Mouse (Mus musculus) neural tube, embryonic 13.5 days (tissue): ENCODE measurements at regions not wholly inside any gene's neighbourhood (a gene's known extent, or its start where the extent isn't known, plus 50 kb on each side); places are given as distances from the start of the nearest gene placed in this dataset.

Experiments used
- ATAC-seq: fragments of 200-750 bp; cut with Nextera tagmentation; 2 replicates; pipeline ENCODE4 v1.8.0; 2017; ENCODE audit warnings: low read depth, mild to moderate bottlenecking, moderate TSS enrichment, moderate library complexity
- H3K27ac ChIP-seq: fragments of 300-500 bp; sonication (generic); replicated peaks from 2 replicates; pipeline ENCODE4 v1.5.1; 2015; ENCODE audit warnings: moderate library complexity, mild to moderate bottlenecking, inconsistent platforms
- H3K27me3 ChIP-seq: fragments of 300-500 bp; sonication (generic); 2 replicates; pipeline ENCODE4 v1.6.1; 2015; ENCODE audit warnings: mild to moderate bottlenecking, inconsistent platforms
- H3K36me3 ChIP-seq: fragments of 300-500 bp; sonication (generic); 2 replicates; pipeline ENCODE4 v1.6.1; 2015; ENCODE audit warnings: mild to moderate bottlenecking, inconsistent platforms
- H3K4me1 ChIP-seq: fragments of 300-500 bp; sonication (generic); replicated peaks from 2 replicates; pipeline ENCODE4 v1.6.1; 2015; ENCODE audit warnings: inconsistent platforms
- H3K4me2 ChIP-seq: fragments of 300-500 bp; sonication (generic); 2 replicates; pipeline ENCODE4 v1.6.1; 2015; ENCODE audit warnings: inconsistent platforms, mild to moderate bottlenecking, moderate library complexity
- H3K4me3 ChIP-seq: fragments of 300-500 bp; sonication (generic); 2 replicates; pipeline ENCODE4 v1.5.1; 2015; ENCODE audit warnings: mild to moderate bottlenecking, inconsistent platforms
- H3K9ac ChIP-seq: fragments of 300-500 bp; sonication (generic); 2 replicates; pipeline ENCODE4 v1.6.1; 2015; ENCODE audit warnings: moderate library complexity, mild to moderate bottlenecking, inconsistent platforms
- H3K9me3 ChIP-seq: fragments of 300-500 bp; sonication (generic); 2 replicates; pipeline ENCODE4 v1.6.1; 2016; ENCODE audit warnings: inconsistent platforms
- WGBS: fragments of 180-500 bp; shearing (Covaris S2); methylation state at CpG from one replicate; pipeline ENCODE4 v1.1.7; 2015; 5-methylcytosine and 5-hydroxymethylcytosine counted together

DNA sequence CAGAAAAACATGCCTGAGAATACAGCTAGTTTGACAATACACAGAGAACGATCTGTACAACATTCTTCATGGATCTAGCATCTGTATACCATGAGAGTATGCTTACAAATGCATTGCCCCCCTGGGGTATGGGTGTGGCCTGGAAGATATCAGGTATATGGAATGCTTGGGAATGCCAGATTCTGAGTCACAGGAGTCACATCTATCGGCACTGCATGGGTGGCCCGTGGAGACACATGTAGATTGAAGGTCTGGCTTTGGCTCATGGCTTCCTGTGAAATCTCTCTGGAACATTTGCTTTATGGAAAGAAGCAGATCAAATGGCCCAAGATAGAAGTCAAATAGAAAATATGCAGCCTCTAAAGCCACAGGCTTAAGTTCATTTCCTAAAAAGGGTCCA is 59.6 kb downstream of the Kcne4 start:
- WGBS, result 91% methylated on average over 3 of the region's 3 CpGs
- Histone ChIP-seq H3K4me3 (no peak overlapping the region), H3K9ac (no peak overlapping the region), H3K4me2 (no peak overlapping the region), H3K36me3 (no peaks in the 10 kb centered on the region), H3K27ac (no peak overlapping the region), H3K4me1 (no peaks in the 10 kb centered on the region), H3K27me3 (no peaks in the 10 kb centered on the region), H3K9me3 (no peaks in the 10 kb centered on the region)
- ATAC-seq, result no peak

DNA sequence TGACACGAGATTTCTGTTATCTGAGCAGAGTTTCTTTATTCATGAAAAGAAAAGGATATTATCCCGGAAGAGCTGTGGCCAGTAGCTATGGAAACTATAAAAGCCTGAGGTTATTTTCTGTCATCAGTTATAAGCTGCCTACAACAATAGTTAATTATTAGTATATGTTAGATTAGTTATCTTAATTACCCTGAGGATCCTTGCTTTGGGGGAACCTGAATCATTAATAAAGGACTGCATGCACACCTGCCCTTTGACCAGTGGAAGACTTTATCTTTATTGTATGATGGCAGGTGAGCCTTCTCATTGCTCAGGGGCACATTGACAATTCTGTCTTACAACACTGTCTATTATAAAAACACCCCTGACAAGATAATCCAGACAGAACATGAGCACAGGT is 62.7 kb downstream of the Kcne4 start:
- Histone ChIP-seq H3K9me3 (no peaks in the 10 kb centered on the region), H3K36me3 (no peaks in the 10 kb centered on the region), H3K4me1 (no peaks in the 10 kb centered on the region), H3K9ac (no peak overlapping the region), H3K4me3 (no peak overlapping the region), H3K4me2 (no peak overlapping the region), H3K27ac (no peak overlapping the region), H3K27me3 (no peaks in the 10 kb centered on the region)
- 72% methylated on average over 2 of the region's 2 CpGs for WGBS
- ATAC-seq, result no peak

DNA sequence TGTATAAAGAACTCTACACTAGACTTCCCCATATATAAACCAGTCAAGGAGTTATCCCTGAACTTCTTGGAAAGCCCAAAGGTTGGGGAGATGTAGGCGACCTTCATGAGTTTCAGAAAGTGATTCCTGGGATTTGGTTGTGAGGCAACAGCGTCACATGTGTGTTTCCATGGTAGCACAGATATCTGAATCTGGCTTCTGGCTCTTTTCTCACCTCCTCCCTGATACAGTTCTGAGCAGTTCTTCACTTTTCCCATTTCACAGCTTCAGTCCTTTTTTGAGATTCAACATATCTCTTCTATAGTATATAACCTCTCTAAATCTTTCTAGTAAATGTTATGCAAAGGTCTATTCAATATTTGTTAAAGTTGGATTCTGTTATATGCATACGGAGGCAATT is 65.9 kb downstream of the Kcne4 start:
- no peaks in the 10 kb centered on the region for H3K9me3 ChIP-seq
- H3K27me3 ChIP-seq, result no peaks in the 10 kb centered on the region
- no peaks in the 10 kb centered on the region for H3K4me1 ChIP-seq
- no peak overlapping the region for H3K9ac ChIP-seq
- H3K27ac ChIP-seq, result no peak overlapping the region
- H3K36me3 ChIP-seq, result no peaks in the 10 kb centered on the region
- 88% methylated on average over 3 of the region's 3 CpGs for WGBS
- H3K4me2 ChIP-seq, result no peak overlapping the region
- no peak for ATAC-seq
- no peak overlapping the region for H3K4me3 ChIP-seq

DNA sequence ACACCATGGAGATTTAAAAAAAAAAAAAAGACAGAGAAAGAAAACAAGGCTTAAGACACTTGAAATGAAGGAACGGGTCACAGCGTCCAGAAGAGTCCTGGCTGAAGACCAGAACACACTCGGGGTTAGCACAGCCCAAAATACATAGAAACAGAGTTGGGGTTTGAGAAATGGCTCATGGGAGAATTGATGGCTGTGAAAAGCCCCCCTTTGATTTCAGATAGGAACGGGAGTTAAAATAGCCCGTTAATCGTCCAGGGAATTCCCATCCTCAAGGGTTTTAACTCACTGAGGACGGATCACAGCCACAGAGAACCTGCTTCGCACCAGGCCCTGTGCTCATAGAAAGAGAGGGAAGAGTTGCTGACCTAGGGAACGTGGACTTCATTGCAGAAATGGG is 72.7 kb downstream of the Kcne4 start:
- Histone ChIP-seq H3K27ac (no peak overlapping the region), H3K9me3 (no peaks in the 10 kb centered on the region), H3K36me3 (no peaks in the 10 kb centered on the region), H3K9ac (no peak overlapping the region), H3K4me1 (no peaks in the 10 kb centered on the region), H3K27me3 (no peaks in the 10 kb centered on the region), H3K4me3 (no peak overlapping the region), H3K4me2 (no peak overlapping the region)
- 84% methylated on average over 9 of the region's 9 CpGs for WGBS
- ATAC-seq, result no peak

DNA sequence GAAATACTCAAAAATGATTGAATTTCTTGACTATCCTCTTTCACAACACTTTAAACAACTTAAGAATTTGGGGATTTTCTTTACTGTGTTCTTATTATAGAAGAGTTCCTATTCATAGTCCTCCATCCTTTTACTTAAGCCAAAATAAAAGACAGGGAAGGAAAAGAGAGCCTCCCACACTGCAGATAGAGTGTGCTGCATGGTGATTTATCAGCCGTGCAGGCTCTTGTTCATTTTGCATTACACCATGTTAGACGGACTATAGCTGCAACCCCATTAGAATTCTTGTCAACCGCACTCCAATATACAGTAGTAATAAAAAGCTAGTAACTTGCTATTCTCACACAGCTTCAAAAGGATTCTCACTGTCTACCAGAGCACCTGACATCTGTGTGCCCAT is 74.8 kb downstream of the Kcne4 start:
- Histone ChIP-seq H3K4me1 (no peaks in the 10 kb centered on the region), H3K27me3 (no peaks in the 10 kb centered on the region), H3K36me3 (no peaks in the 10 kb centered on the region), H3K27ac (no peak overlapping the region), H3K4me3 (no peak overlapping the region), H3K9me3 (no peaks in the 10 kb centered on the region), H3K4me2 (no peak overlapping the region), H3K9ac (no peak overlapping the region)
- WGBS, result 77% methylated on average over 3 of the region's 3 CpGs
- no peak for ATAC-seq

DNA sequence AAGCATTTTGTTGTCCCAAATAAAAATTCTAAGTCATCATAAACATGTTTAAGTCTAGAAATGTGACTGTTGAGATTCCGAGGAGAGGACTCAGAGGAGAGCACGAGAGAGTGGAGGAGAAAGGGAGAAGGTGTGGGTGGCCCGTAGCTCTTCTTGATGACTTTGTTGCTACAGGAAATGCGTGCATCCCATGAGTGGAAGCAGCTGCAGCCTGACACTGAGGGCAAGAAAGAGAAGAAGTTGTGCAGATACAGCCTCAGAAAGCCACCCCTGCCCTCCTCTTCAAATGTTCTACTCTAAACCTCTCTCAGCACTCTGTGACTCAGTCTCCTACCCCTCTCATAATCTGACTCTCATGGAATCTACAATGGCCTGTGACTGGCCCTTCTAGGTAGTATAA is 77.7 kb downstream of the Kcne4 start:
- Histone ChIP-seq H3K9me3 (no peaks in the 10 kb centered on the region), H3K9ac (no peak overlapping the region), H3K36me3 (no peaks in the 10 kb centered on the region), H3K27me3 (no peaks in the 10 kb centered on the region), H3K4me2 (no peak overlapping the region), H3K4me1 (no peaks in the 10 kb centered on the region), H3K27ac (no peak overlapping the region), H3K4me3 (no peak overlapping the region)
- ATAC-seq, result no peak
- WGBS, result 73% methylated on average over 4 of the region's 4 CpGs

DNA sequence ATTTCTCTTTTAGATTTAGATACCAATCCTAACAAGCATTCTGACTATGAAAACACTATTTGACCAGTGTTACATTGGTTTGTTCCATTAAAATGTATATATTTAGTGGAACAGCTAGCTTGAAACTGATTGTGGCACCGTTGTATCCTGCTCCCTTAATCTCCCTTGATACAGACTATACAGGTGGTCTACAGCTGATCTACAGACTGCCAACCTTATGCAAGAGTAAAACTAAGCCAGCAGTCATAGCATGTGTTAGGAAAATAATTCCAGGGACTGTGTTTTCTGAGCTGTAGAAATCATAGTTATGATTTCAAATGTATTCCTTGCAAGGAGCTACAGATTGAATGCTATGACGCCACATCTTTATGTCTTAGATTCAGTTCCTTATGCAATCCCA is 78.6 kb downstream of the Kcne4 start:
- no peaks in the 10 kb centered on the region for H3K4me1 ChIP-seq
- no peak overlapping the region for H3K4me2 ChIP-seq
- WGBS, result 90% methylated on average over 2 of the region's 2 CpGs
- H3K9me3 ChIP-seq, result no peaks in the 10 kb centered on the region
- no peaks in the 10 kb centered on the region for H3K36me3 ChIP-seq
- no peak overlapping the region for H3K4me3 ChIP-seq
- no peak overlapping the region for H3K9ac ChIP-seq
- H3K27me3 ChIP-seq, result no peaks in the 10 kb centered on the region
- H3K27ac ChIP-seq, result no peak overlapping the region
- ATAC-seq, result no peak

DNA sequence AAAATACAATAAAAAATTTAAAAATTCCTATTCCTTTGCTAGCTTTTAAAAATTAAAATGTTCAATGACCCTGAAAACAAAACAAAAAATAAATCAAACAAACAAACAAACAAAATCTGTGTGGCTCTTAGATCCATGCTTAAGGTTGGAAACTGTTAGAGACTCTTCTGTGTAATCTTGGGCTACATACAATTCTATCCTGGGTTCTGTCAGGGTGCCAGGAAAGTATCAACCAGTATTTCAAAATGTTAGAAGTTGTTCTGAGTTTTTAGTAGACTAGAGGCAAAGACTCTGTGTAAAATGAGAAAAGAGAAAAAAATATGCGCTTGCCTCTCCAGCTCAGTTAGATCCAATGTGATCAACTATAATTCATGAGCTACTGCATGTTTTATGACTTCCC is 91.0 kb downstream of the Kcne4 start:
- Histone ChIP-seq H3K4me1 (no peaks in the 10 kb centered on the region), H3K9ac (no peak overlapping the region), H3K27ac (no peak overlapping the region), H3K27me3 (no peaks in the 10 kb centered on the region), H3K36me3 (no peaks in the 10 kb centered on the region), H3K4me2 (no peak overlapping the region), H3K9me3 (no peaks in the 10 kb centered on the region), H3K4me3 (no peak overlapping the region)
- ATAC-seq, result no peak
- WGBS, result 90% methylated on average over 1 of the region's 1 CpGs

DNA sequence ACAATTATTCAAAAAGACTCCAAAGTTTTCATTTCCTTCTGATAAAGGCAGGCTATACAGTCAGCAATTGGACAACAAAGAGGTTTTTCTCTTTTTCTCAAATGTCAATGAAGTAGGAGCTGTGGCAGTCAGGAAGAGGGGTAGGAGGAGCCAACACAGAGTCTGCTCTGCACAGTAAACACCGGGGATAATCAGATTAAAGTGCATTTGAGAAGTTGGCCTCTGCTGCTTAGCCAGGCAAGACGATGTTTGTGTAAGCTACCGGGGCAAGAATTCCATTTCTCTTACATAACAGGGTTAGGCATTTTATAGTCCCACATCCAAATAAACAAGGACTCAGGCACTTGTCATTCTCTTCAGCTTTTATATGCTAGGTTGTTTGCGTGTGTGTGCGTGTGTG is 91.4 kb downstream of the Kcne4 start:
- Histone ChIP-seq H3K27ac (no peak overlapping the region), H3K27me3 (no peaks in the 10 kb centered on the region), H3K36me3 (no peaks in the 10 kb centered on the region), H3K4me3 (no peak overlapping the region), H3K4me2 (no peak overlapping the region), H3K9ac (no peak overlapping the region), H3K4me1 (no peaks in the 10 kb centered on the region), H3K9me3 (no peaks in the 10 kb centered on the region)
- 61% methylated on average over 5 of the region's 5 CpGs for WGBS
- no peak for ATAC-seq

DNA sequence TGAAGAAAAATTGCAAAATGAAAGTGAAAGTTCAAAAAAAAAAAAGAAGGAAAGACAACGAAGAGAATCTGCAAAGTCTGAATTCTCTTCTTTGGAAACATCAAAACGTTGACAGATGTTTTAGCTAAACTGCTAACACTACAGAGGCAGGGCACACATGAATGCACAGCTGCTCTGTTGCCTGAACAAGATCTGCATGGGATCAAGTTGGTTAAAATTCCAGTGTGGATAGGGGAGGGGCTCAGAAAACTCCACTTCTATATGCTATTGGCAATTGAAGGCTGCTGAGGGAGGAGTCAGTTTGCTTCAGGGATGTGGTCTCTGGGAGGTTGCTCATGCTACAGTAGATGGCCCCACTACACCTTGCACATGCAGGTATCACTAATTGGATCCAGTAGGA is 97.2 kb downstream of the Kcne4 start:
- Histone ChIP-seq H3K27me3 (no peaks in the 10 kb centered on the region), H3K4me1 (no peaks in the 10 kb centered on the region), H3K36me3 (no peaks in the 10 kb centered on the region), H3K9ac (no peak overlapping the region), H3K4me3 (no peak overlapping the region), H3K27ac (no peak overlapping the region), H3K9me3 (no peaks in the 10 kb centered on the region), H3K4me2 (no peak overlapping the region)
- no peak for ATAC-seq
- WGBS, result 71% methylated on average over 2 of the region's 2 CpGs

DNA sequence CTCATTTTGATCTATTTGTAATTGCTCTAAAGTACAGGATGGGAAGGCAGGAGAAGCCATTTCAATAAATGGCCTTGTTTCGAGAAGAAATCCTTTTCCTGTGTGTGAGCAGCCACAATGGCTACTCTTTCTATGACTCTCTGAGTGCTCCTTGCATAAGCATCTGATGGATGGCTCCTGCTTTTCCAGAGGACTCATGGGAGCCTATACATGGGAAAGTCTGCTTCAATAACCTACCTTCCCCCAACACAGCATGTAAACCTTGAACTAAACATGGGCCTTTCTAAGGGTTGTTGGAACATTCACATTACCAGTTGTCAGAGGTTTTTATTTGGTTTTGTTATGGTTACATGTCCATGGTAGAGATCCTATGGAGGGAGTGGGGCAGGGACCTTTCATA is 103.3 kb downstream of the Kcne4 start:
- H3K9ac ChIP-seq, result no peak overlapping the region
- H3K27ac ChIP-seq, result no peak overlapping the region
- no peak overlapping the region for H3K4me2 ChIP-seq
- H3K27me3 ChIP-seq, result no peaks in the 10 kb centered on the region
- no peaks in the 10 kb centered on the region for H3K36me3 ChIP-seq
- H3K9me3 ChIP-seq, result no peaks in the 10 kb centered on the region
- peaks cover 6% of the 10 kb centered on the region; the same call in 1 of the 2 replicates for H3K4me1 ChIP-seq
- H3K4me3 ChIP-seq, result no peak overlapping the region
- no peak for ATAC-seq
- WGBS, result 14% methylated on average over 1 of the region's 1 CpGs

DNA sequence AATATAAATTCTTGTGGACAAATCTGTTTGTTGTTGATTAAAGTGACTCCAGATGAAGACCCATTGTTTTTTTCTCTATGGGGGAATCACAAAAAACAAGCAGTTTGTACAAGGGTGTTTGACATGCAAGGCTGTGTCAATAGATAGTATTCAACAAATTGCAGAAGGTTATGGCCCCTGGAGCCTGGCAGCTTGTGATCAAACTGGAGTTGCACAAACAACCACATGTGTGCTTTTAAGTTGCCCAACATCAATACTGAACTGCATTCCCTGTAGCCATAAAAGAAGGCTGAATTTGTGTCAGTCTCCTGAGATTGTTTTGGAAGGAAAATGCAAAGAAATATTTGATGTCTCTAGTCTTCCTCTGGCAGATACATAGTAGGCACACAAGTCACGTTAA is 113.4 kb downstream of the Kcne4 start:
- no peak overlapping the region for H3K27ac ChIP-seq
- H3K4me2 ChIP-seq, result no peak overlapping the region
- no peaks in the 10 kb centered on the region for H3K27me3 ChIP-seq
- no peaks in the 10 kb centered on the region for H3K9me3 ChIP-seq
- ATAC-seq, result no peak
- no peak overlapping the region for H3K4me3 ChIP-seq
- no peaks in the 10 kb centered on the region for H3K4me1 ChIP-seq
- no peak overlapping the region for H3K9ac ChIP-seq
- H3K36me3 ChIP-seq, result no peaks in the 10 kb centered on the region
- WGBS, result 80% methylated on average over 1 of the region's 1 CpGs

DNA sequence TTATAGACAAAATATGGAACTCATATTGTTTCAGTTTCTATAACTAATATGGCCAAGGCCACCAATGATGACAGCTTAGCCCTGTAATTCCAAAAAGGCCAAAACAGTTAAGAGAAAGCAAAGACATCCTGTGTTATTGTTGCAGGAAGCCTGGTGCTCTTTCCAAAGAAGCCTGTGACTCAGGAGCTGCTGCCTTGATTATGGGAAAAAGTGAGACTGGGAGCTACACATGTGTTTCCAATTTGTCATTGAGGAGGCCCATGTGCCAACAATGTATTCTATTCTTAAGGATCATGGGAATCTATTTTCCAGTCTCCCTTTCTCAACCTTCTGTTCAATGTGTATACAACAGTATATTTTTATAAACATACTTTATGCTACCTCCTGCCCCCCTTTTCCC is 123.3 kb downstream of the Kcne4 start:
- no peak for ATAC-seq
- no peaks in the 10 kb centered on the region for H3K4me1 ChIP-seq
- no peak overlapping the region for H3K4me2 ChIP-seq
- H3K36me3 ChIP-seq, result no peaks in the 10 kb centered on the region
- no peaks in the 10 kb centered on the region for H3K27me3 ChIP-seq
- H3K9me3 ChIP-seq, result no peaks in the 10 kb centered on the region
- no peak overlapping the region for H3K27ac ChIP-seq
- no peak overlapping the region for H3K9ac ChIP-seq
- no peak overlapping the region for H3K4me3 ChIP-seq

DNA sequence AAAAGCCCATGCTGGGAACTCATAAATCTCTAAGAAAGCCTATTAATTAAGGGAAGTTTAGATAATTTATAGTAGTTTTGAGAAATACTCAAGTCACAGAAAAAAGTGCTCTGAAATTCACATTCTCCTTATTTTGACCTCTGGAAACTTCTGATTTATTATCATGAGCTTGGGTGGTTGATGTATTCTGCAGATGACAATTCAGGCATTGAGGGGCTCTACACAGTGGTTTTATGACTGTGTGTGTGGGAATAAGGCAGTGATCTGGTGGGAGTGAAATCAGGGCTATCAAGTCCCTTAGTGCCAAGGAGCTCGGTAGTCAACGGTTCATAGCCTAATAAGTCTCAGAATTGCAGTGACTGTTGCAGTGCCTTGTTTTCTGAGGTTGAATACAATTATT is 129.0 kb downstream of the Kcne4 start:
- Histone ChIP-seq H3K27me3 (no peaks in the 10 kb centered on the region), H3K4me1 (no peaks in the 10 kb centered on the region), H3K9me3 (no peaks in the 10 kb centered on the region), H3K4me3 (no peak overlapping the region), H3K27ac (no peak overlapping the region), H3K4me2 (no peak overlapping the region), H3K36me3 (no peaks in the 10 kb centered on the region), H3K9ac (no peak overlapping the region)
- no peak for ATAC-seq
- WGBS, result 73% methylated on average over 2 of the region's 2 CpGs
